Mouse (Mus musculus) hindlimb bud, embryonic 11.5 days (tissue): ENCODE measurements around the gene Hspg2.
"Not testable (repeated sequence)": the region's sequence is repeated elsewhere in the genome, so short reads cannot be mapped to it uniquely, and the experiment has no call there.

Experiments used
- DNase-seq: peaks from one replicate; pipeline ENCODE4 v3.0.0-alpha.2; 2012; ENCODE audit warnings: low read depth, low spot score; ENCODE audit errors: extremely low spot score

Hspg2 gene

DNA sequence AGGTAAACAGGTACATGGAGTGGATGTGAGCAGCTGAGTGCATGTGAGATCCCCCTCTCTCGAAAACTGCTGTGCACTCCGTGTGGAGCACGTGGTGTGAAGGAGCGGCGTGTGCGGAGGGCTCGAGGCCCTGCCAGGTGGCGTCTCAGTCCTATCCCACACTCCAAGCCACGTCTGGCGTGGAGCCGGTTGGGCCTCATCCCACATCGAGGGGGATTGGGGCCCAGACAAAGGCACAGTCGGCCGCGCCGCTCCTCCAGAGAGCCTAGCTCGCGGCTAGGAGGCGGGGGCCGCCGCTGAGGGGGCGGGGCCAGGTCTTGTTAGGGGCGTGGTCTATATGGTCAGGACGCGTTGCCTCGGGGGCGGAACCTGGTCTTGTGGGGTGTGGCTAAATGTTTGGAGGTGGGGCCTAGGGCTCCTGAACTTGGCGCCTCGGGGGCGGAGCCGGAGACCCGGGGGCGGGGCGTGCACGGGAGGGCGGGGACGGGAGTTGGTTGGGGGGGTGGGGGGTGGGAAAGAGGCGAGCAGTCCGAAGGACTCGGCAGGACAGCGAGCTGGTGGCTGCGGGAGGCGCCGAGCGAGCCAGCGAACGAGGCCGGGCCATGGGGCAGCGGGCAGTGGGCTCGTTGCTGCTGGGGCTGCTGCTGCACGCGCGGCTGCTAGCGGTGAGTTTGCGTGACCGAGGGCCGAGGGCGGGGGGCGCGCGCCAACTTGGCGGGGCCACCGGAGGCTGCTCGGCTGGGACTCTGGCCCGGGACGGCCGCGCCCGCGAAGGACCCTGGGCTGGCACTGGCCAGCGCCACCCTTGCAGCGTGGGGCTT is at the start of gene Hspg2:
TSS of gene Hspg2 (plus strand) at position 510 of the 821 bp plus-strand sequence.
- peak; percentile 92 for DNase-seq

DNA sequence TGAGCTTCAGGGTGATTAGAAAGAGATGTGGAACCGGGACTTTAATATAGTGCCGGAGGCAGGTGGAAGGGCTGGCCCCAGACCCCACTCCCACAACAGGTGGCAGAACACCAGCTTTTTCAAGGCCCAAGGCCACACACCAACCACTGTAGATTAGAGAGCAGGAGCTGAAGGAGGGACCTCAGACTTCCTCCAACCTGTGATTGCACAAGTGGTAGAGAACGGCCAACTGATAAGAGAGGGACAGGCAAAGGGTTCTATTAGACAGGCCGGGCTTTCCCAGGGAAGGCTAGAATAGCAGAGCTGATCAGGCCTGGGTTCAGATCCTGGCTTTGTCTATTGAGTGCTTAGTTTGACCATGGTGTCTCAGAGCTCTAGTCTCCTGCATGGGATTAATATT is 38.1 kb upstream of the Hspg2 start, which contains the start of gene Cela3b:
TSS of gene Cela3b (minus strand) at position 39 of the 400 bp plus-strand sequence.
- DNase-seq, result no peak

DNA sequence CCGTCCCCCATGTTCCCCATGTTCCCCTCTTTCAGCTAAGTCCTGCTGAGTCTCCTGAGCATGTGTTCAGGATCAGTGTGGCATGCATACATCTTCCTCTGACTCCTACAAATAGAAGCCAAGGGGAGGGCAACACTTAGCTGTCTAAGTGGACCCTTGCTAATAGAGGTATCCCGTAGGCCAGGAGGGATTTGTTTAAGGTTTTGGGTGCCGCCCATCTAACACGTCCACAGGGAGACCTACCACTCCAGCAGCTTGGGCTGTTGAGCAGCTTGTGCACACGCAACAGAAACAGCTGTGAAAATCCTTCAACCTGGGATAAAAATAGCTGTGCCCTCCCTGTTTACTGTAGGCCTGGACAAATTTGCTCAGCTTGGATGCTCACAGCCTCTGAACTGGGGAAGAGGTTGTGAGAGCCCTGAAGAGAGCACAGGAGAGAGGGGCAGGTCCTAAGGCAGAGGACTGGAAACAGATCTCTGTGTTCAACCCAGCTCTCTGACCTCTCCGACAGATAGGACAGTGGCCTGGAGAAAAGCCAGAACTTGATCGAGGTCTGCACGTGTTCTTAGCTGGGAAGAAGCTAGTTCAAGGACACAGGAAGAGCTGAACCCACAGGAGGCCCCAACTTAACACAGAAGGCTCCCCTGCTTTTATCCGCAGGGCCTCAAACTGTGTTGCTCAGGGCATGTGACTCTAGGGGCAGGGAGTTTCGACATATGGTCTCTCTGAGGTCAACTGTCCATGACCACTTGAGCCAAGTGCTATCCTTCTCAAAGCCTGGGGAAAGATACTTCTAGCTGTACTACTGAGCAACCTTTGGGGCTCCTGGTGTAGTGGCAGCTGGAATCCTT is 35.6 kb upstream of the Hspg2 start:
- not testable (repeated sequence) for DNase-seq

DNA sequence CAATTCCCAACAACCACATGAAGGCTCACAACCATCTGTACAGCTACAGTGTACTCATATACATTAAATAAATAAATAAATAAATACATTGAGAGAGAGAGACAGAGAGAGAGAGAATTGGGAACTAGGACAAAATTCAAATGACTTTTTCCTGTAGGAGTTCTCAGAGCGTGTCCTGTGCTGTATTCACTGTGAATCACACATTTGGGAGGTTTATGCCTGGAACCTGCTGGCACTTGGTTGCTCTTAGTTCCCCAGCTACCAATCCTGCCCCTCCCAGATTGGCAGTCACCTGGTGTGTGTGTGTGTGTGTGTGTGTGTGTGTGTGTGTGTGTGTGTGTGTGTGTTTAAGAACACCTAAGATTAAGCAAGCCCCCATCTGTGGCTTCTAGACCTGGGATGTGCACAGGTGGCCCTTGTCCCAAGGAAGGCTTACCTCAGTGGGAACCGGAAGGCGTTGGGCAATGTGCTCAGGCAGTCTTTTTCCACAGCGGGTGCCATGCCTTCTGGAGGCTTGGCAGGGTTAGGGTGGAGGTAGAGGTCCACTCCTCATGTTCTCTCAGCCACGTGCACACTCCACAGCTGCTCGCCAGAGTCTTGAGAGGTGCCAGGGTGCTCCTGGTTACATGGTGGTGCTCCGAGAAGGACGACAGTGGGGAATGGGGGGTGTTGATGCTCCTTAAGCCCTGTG is 31.4 kb upstream of the Hspg2 start:
- DNase-seq, result no peak

DNA sequence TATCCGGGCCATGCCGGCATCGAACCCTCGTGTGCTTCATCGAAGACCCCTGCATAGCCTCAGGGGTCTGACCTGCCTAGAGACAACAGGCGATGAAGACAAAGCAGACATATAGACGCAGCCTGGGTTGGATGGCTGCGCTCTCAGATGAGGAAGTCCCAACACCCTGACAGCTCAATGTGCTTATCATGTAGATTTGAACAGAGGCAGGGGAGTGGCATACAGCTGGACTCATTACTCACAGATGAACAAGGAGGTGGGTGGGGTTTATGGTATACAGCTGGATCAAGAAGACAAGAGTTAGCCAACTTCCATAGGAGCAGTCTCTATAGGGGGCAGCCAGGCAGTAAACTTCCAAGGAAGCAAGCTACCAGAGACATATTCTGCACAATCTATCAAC is 29.7 kb upstream of the Hspg2 start:
- no peak for DNase-seq

DNA sequence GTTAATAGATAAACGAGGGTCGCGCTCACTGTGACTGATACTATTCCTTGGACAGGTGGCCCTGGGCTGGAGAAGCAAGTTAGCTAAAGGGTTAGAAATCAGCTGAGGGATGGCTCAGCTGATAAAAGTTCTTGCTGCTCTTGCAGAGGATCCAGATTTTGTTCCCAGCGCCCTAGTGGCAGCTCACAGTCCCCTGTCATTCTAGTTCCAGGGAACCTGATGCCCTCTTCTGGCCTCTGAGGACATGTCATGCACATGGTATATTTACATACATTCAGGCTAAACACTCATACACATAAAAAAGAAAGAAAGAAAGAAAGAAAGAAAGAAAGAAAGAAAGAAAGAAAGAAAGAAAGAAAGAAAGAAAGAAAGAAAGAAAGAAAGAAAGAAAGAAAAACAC is 27.2 kb upstream of the Hspg2 start:
- no peak for DNase-seq

DNA sequence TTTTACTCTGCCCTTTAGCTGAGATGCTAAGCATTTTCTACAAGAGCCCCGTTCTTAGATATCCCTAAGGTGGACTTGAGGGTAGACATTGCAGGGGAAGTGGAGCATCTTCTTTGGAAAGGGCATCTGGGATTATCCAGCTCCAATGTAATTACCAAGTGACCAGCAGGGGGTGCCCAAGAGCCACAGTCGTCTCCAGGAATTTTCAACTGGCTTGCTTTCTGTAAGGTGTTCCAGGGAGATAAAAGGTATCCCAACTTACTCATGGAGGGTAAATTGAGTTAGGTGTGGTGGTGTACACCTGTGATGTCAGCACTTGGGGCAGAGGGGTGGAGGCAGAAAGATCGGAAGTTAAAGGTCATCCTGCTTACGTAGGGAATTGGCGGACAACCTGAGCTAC is 24.9 kb upstream of the Hspg2 start:
- DNase-seq, result peak; percentile 56

DNA sequence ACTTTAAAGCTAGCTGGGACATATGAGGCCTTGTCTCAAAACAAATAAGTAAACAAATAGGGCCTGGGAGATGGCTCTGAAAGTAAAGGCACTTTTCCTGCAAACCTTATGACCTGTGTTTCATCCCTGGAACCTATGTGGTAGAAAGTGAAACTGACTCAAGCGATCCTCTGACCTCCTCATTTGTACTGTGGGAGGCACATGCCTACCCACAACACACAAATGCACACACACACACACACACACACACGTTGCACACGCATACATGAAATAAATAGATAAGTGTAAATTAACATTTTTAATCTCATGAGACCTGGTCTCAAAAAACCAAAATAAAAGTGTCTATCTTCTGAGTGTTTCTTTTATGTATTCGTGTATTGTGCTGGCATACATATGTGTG is 22.7 kb upstream of the Hspg2 start:
- DNase-seq, result no peak

DNA sequence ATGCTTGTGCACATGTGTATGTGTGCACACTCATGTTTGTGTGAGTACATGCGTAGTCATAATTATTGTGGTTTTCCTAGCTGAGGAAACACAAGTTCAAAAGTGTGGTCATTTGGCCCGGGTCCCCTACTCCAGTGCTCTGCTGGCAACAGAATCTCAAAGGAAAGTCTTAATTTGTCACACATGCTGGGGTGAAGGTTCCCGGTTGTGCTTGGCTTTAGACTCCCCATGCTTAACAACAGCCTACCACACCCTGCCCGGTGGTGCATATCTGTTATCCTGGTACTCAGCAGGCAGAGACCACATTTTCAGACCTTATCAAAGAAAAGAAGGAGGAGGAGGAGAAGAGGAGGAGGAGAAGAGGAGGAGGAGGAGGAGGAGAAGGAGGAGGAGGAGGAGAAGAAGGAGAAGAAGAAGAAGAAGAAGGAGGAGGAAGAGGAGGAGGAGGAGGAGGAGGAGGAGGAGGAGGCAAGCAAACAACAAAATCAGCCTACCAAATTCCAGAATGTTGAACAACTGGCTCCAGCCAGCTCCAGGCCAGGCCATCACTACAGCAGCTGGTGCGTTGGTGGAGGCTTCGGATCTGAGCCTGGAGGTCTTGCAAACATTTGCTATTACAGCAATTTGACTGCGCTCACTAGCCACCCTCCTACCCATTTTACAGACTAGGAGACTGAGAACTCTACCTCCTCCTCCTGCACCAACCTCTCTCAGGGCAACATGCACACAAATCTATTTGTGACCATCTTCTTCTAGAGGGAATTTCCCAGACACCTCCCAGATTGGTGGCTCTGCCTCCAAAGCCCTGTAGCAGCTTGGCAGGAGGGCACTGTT is 21.0 kb upstream of the Hspg2 start:
- DNase-seq, result no peak

DNA sequence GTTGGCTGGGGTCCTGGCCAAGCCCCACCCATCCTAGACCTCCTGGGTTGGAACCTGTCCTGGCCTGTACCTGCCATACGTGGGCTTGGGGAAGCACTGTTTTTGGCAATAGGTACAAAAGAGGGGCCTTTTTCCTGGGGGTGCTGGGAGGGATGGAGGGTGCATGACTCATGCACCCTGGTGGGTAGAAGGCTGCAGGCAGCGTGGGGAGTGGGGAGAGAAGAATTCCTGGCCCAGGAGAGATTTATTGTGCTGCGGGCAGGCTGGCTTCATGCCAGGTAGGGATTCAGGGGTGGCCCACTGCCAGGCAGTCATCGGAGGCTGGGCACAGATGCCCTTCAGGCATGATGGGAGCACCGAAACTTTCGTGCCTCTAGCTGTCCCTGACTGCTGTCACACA is 20.4 kb upstream of the Hspg2 start:
- DNase-seq, result no peak

DNA sequence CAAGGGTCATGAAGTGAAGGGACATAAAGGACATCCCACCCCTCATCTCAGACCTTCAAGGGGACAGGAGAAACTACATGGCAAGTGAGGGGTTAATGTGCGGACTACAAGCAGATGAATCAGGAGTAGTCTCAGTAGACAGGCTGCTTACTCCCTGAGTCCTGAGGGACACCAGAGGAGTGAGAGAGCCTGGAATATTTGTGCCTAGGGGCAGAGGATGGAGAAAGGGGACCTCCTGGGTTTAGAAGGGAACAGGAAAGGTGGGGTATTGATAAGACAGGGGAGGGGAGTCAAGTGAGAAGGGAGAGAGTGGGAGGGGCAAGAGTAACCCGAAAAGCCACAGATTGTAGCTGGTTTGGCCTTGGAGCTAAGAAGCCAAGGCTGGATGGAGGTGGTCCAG is 19.9 kb upstream of the Hspg2 start:
- DNase-seq, result no peak

DNA sequence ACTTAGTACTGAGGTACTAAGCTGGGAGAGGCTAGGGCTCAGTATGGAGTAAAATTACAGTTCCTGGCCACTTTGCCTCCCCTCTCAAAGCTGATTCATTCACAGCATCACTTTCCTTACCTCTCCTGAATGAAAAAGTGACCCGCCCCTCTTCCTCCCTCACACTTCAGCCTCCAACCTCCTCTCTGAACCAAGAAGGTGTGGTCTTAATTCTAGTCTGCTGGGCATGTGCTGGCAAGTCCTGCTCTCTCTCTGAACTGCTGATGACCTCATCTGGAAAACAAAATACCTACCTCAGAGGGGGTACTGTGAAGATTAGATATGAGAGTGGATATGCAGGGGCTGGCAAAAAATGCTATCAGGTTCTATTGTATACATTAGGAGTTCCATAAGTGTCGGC is 19.4 kb upstream of the Hspg2 start:
- no peak for DNase-seq

DNA sequence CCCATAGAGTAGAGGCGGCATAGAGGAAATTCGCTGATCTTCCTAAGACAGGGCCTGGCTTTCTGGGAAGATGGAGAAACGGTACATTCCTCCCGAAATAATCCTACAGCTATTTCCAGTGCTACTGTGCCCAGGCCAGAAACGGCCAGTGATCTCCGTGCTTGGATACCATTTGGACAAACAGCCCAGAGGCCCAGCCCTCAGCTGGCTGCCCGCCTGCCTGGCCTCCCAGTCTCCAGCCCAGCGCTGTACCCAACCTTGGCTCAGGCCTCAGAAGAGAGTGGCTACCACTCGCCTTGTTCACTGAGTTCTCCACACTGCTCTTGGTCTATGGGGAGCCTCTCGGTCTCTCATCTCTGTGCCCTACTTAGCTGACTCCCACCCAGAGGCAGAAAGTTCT is 18.9 kb upstream of the Hspg2 start:
- DNase-seq, result no peak

DNA sequence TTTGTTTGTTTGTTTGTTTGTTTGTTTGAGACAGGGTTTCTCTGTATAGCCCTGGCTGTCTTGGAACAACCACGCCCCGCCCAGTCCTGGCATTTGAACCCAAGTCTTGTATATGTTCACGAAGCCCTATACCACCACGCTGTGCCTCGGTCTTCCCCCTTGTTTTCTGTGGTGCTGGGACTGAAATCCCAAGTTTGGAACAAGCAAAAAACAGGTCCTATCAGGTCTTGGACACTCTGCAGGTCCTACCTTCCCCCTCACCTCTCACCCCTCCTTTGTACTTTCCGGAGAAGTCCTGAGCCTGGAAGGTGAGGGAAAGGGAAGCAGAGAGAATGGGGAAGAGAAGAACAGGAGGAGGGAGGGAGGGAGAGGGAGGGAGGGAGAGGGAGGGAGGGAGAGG is 16.4 kb upstream of the Hspg2 start:
- DNase-seq, result no peak

DNA sequence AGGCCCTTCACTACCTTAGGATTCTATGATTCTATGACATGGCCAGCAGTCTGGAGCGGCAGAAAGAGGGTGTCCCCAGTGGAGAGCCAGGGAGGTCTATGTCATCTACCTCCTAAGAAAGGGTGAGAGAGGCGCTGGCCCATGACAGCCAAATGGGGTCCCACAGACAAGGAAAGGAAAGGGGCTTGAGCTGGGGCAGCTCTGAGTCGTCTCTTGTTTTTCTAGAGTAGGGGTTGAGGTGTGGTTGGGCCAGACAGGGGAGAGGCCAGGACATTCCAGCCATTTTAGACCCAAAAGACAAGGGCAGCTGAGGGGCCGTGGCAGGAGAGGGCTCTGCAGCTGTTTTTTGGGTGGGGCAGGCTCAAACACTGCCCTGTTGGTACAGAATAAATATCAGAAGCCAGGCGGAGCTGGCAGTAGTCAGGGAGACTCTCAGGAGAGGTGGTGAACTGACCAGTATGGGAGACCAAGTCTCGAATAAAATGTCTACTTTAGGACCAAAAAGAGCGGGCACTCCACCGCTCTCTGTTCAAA is 15.3 kb upstream of the Hspg2 start, which contains the start of gene 1700013G24Rik:
TSS of gene 1700013G24Rik (plus strand) at position 51 of the 534 bp plus-strand sequence.
- no peak for DNase-seq

DNA sequence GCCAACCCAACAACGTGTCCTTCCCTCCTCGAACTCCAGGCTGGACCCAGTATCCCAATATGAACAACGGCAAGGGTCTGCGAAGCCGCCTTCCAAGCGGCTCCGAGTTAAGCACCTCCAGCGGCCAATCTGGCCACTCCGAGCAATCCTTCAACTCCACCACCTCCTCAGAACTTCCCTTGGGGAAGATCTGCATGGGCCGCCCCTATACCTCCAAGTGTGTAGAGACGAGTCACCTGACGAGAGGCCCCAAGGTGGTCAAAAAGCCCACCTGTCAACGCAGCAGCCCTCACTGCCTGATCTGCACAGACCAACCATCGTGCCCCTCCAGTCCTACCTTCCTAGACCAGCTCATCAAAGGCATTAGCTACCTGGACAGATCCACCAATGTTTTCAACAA is 14.0 kb upstream of the Hspg2 start:
- DNase-seq, result no peak

DNA sequence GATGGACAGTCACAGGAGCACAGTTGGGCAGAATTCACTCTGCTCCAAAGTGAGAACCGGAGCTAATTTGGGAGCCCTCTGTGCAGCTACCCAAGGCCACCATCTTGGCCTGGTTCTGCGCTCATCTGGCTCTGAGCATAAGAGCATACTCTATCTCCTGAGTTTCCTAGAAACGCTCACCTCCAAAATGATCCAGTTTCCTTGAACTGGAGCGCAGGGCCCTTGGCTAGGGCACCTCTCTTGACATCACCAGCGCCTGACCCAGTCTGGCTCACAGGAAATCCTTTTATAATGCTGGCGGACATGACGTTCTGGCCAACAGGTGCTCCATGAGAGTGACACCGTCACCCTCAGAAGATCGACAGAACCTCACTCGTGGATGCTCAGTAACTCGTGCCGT is 12.0 kb upstream of the Hspg2 start:
- no peak for DNase-seq

DNA sequence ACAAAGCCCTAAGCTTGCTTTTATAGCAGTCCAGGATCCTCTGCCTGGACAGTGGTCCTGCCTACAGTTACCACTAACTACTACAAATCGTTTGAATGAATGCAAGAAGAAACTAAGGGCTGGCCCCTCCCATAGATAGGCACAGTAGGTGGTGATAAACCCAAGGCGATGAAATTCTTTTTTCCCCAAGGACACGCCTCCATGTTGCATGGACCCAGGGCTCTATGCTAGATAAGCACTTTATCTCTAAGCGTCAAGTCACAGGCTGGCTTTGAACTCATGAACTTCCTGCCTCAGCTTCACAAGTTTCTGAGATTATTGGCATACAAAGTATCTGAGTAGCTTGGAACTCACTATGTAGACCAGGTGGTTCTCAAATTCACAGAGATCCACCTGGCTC is 11.3 kb upstream of the Hspg2 start:
- DNase-seq, result no peak

DNA sequence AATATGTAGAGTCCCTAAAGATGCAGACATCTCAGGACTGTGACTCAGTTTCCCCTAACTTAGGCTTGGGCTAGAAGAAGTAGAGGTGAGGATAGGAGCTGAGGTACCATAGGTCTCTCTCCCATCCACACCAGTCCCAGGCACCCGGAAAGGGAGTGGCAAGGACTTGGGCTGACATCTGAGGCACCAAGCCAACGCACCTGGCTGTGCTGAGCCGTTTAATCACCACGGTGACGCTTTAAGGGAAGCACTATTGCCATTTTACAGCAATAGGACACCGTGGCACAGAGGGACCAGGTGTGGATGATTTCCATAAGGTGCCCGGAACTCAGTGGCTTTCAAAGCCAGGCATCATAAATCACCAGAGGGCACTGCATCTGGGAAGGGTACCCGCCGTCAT is 10.3 kb upstream of the Hspg2 start:
- DNase-seq, result no peak

DNA sequence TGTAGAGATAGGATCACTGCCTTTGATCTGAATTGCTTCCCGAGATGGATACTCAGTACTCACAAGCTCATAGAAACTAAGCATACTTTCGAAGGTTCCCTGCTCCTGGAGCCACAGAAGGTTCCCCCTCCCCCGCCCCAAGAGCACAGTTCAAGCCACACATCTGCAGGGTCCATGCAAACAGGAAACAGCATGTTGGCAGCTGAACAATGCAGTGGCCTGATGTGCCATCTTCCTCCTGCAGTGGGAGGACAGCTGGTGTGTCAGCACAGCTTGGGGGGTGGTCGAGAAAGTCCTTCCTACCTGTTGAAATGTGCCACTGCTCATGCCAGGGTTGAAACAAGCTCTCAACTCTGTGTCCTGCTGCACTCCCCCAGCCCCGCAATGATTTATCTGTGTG is 9.7 kb upstream of the Hspg2 start:
- DNase-seq, result no peak
